Mouse (Mus musculus): ENCODE data around the gene Casp14. TPM values are rescaled to one million over a fixed set of nuclear protein-coding genes. Genes with fewer than 3 reads are reported as not detected.
"Not testable (repeated sequence)": the region's sequence is repeated elsewhere in the genome, so short reads cannot be mapped to it uniquely, and the experiment has no call there.

Casp14 gene
- polyA plus RNA-seq, 1 experiment from 2014 or later, result 0.77 TPM

DNA sequence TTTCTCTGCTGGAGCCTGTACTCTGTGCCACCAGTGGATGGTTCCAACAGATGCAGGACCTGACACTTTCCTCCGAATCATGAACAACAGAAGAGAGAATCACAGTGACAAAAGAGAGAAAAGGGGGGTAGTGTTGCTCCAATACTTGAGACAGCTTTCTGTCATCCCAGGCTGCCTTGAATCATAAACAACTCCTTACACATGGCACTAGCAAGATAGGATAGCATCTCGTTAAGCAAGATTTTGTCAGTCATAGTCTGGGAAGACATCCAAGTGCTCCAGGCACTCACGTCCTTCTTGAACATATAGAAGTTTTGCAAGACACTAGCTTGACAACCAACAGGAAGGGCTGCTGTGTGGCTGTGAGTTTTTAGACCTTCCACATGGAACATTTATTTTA, 8.9 kb upstream of the Casp14 start:
- H3K27me3 ChIP-seq, result no peaks in the 10 kb centered on the region
- H3K9me3 ChIP-seq, result no peaks in the 10 kb centered on the region
- no peak overlapping the region for H3K9ac ChIP-seq
- no peak overlapping the region for H3K27ac ChIP-seq
- no peak overlapping the region for H3K4me3 ChIP-seq
- ATAC-seq (ENCODE audit: insufficient number of reproducible peaks, insufficient read depth, low FRiP score, low TSS enrichment, low read depth), result no peak
- H3K4me1 ChIP-seq, result peaks cover 3% of the 10 kb centered on the region; the same call in 1 of the 2 replicates
- H3K4me2 ChIP-seq, result no peak overlapping the region
- H3K36me3 ChIP-seq, result no peaks in the 10 kb centered on the region
- 55% methylated on average over 3 of the region's 3 CpGs for WGBS

DNA sequence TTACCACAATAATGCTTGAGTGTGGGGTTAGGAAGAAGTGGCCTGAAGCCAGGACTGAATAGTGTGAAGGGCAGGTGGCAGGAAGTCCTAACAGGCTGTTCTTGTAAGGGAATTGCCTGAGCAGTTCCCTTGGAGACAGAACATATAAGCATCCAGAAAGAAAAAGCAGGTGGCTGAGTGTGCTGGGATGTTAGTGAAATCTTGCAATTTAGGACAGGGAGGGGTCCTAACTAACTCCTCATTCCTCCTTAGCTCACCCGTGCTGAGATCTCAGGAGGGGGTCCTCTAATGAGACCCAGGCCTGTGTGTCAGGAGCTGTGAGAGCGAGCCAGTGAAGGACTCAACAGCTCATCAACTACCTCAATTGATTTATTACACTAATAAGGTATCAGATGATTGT, 5.3 kb upstream of the Casp14 start:
- no peaks in the 10 kb centered on the region for H3K9me3 ChIP-seq
- no peak for ATAC-seq (ENCODE audit: insufficient number of reproducible peaks, insufficient read depth, low FRiP score, low TSS enrichment, low read depth)
- WGBS, result 28% methylated on average over 2 of the region's 2 CpGs
- no peak overlapping the region for H3K4me3 ChIP-seq
- H3K9ac ChIP-seq, result no peak overlapping the region
- H3K4me2 ChIP-seq, result no peak overlapping the region
- no peak overlapping the region for H3K27ac ChIP-seq
- H3K36me3 ChIP-seq, result no peaks in the 10 kb centered on the region
- no peaks in the 10 kb centered on the region for H3K27me3 ChIP-seq
- H3K4me1 ChIP-seq, result peaks cover 5% of the 10 kb centered on the region; the same call in 1 of the 2 replicates

DNA sequence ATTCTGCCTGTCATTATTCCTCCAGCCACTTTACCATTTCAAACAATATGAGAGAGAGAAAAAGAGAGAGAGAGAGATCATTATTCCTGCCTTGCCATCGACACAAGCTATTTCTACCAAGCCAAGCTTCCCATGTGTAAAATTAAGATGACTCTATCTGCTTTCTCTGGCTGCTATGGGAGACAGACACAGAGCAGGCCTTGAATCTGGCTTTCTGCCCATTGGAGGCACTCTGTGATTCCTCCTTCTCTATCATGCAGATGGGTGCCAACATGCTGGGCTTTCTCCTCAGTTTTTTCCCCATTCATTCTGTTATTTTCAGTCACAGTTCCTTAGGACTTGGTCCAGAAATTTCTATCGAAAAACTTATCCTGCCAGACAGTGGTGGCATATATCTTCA, 4.6 kb upstream of the Casp14 start:
- Histone ChIP-seq H3K36me3 (no peaks in the 10 kb centered on the region), H3K9ac (no peak overlapping the region), H3K9me3 (no peaks in the 10 kb centered on the region), H3K4me1 (peaks cover 5% of the 10 kb centered on the region; the same call in 1 of the 2 replicates), H3K4me3 (no peak overlapping the region), H3K27ac (no peak overlapping the region), H3K4me2 (no peak overlapping the region), H3K27me3 (no peaks in the 10 kb centered on the region)
- no peak for ATAC-seq (ENCODE audit: insufficient number of reproducible peaks, insufficient read depth, low FRiP score, low TSS enrichment, low read depth)
- WGBS, result 75% methylated on average over 2 of the region's 2 CpGs

DNA sequence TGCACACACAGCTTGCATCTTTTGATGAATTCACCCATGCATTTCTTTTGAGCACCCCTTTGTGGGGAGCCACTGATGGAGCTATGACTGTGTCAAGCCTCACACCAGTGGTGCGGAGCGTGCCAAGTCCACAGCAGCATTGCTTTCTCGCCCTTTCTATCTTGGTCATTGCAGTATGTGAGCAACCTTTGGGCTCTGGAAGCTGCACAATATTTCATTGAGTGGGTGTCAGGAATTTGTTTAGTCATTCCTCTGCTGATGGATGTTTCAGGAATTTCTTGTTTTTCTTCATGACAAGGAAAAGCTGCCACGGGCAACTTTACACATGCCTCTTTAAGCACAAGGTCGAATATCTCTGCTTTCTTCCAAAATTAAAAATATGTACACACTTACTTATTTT, 3.9 kb upstream of the Casp14 start:
- Histone ChIP-seq H3K9me3 (no peaks in the 10 kb centered on the region), H3K36me3 (no peaks in the 10 kb centered on the region), H3K9ac (no peak overlapping the region), H3K27me3 (no peaks in the 10 kb centered on the region), H3K4me3 (no peak overlapping the region), H3K4me1 (peaks cover 5% of the 10 kb centered on the region; the same call in 1 of the 2 replicates), H3K4me2 (no peak overlapping the region), H3K27ac (no peak overlapping the region)
- no peak for ATAC-seq (ENCODE audit: insufficient number of reproducible peaks, insufficient read depth, low FRiP score, low TSS enrichment, low read depth)
- 80% methylated on average over 5 of the region's 5 CpGs for WGBS

DNA sequence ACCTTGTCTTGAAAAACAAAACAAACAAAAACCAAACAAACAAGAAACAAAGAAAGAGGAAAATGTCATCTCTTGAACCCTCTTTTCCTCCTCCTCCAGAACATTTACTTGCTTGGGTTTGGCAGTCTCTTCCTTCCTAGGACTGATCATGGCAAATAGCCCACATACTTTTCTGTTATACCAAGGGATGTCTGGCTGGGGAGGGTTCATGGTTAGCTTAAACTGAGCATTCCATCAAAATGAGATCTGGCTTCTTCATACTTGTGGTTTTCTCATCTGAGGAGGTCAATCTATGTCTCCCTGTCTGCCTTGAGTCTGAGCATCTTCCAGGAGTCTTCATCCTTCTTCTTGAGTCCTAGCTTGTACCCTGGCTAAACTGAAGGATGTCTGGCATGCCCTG, 1.9 kb downstream of the Casp14 start:
- Histone ChIP-seq H3K4me2 (no peak overlapping the region), H3K9me3 (no peaks in the 10 kb centered on the region), H3K9ac (no peak overlapping the region), H3K36me3 (no peaks in the 10 kb centered on the region), H3K4me3 (no peak overlapping the region), H3K27ac (no peak overlapping the region), H3K27me3 (no peaks in the 10 kb centered on the region), H3K4me1 (no peaks in the 10 kb centered on the region)
- no peak for ATAC-seq (ENCODE audit: insufficient number of reproducible peaks, insufficient read depth, low FRiP score, low TSS enrichment, low read depth)

DNA sequence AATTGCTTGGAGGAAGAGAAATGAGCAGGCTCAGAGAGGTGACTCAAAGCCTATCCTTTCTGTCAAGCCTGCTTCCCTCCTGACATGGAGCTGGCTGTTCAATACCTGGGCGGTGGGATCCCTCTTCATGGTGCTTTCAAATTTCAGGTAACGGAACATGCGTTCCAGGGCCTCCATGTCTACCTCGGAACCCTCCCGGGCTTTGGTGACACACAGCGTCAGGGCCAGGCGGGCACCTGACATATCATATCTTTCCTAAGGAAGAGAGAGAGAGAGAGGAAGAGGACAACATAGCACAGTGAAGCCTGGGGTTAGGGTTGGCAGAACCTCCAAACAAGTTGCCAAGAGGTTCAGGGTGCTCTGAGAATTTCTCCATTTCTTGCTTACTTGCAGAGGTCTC, 2.9 kb downstream of the Casp14 start:
- Histone ChIP-seq H3K4me2 (no peak overlapping the region), H3K4me1 (no peaks in the 10 kb centered on the region), H3K4me3 (no peak overlapping the region), H3K27ac (no peak overlapping the region), H3K27me3 (no peaks in the 10 kb centered on the region), H3K9ac (no peak overlapping the region), H3K36me3 (no peaks in the 10 kb centered on the region), H3K9me3 (no peaks in the 10 kb centered on the region)
- no peak for ATAC-seq (ENCODE audit: insufficient number of reproducible peaks, insufficient read depth, low FRiP score, low TSS enrichment, low read depth)
- 92% methylated on average over 7 of the region's 7 CpGs for WGBS

DNA sequence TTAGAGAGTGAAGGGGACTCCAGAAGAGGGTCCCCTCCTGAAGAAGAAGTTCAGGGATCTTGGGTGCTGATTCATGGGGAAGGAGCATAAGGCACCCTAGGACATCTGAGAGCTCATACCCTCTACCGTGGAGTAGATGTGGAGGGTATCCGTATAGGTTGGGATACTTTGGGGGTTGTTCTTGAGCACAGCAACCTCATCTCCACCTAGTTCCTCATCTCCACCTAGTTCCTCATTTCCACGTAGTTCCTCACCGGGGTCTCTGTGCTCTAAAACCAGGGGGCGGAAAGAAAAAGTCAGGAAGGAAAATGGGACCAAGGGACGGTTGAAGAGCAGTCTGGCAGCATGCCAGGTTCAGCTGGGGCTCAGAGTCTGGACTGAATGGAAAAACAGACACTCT, 4.0 kb downstream of the Casp14 start:
- no peaks in the 10 kb centered on the region for H3K9me3 ChIP-seq
- H3K4me1 ChIP-seq, result no peaks in the 10 kb centered on the region
- no peak overlapping the region for H3K9ac ChIP-seq
- H3K27me3 ChIP-seq, result no peaks in the 10 kb centered on the region
- no peak overlapping the region for H3K4me3 ChIP-seq
- no peak overlapping the region for H3K4me2 ChIP-seq
- ATAC-seq (ENCODE audit: insufficient number of reproducible peaks, insufficient read depth, low FRiP score, low TSS enrichment, low read depth), result no peak
- H3K36me3 ChIP-seq, result no peaks in the 10 kb centered on the region
- 79% methylated on average over 6 of the region's 6 CpGs for WGBS
- no peak overlapping the region for H3K27ac ChIP-seq

DNA sequence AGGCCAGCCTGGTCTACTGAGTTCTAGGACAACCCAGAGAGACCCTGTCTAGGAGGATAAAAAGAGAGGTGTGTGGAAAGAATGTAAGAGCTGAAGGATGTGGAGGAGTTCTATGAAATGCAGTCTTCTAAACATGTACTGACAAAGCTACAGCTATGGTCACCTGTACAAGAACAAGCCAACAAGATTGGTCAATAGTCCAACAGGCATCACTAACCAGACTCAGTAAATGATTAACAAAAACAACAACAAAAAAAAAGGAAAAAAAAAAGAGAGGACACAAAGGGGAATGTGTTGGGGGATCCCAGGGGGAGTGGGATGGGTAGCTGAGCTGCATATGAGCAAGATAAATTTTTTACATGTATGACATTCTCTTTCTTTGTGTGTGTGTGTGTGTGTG, 7.4 kb downstream of the Casp14 start:
- Histone ChIP-seq H3K4me2 (no peak overlapping the region), H3K9me3 (no peaks in the 10 kb centered on the region), H3K9ac (no peak overlapping the region), H3K27me3 (no peaks in the 10 kb centered on the region), H3K36me3 (no peaks in the 10 kb centered on the region), H3K4me1 (no peaks in the 10 kb centered on the region), H3K4me3 (no peak overlapping the region), H3K27ac (no peak overlapping the region)
- ATAC-seq (ENCODE audit: insufficient number of reproducible peaks, insufficient read depth, low FRiP score, low TSS enrichment, low read depth), result no peak

DNA sequence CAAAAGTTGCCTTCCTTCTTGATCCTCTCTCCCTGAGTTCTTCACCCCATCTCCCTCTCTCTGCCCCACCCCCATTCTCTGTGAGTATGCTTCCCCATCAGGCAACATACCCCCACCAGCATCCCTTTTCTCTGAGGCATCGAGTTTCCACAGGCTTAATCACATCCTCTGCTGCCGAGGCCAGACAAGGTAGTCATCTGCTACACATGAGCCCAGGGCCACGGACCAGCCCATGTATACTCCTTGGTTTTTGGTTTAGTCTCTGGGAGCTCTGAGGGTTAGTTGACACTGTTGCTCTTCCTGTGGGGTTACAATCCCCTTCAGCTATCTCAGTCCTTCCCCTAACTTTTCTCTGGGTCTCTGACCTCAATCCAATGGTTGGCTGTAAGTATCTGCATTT, 17.2 kb downstream of the Casp14 start:
- no peaks in the 10 kb centered on the region for H3K36me3 ChIP-seq
- H3K27ac ChIP-seq, result no peak overlapping the region
- H3K9me3 ChIP-seq, result no peaks in the 10 kb centered on the region
- no peak for ATAC-seq (ENCODE audit: insufficient number of reproducible peaks, insufficient read depth, low FRiP score, low TSS enrichment, low read depth)
- 20% methylated on average over 3 of the region's 3 CpGs for whole genome bisulfite sequencing
- H3K27me3 ChIP-seq, result no peaks in the 10 kb centered on the region
- H3K9ac ChIP-seq, result no peak overlapping the region
- no peak overlapping the region for H3K4me2 ChIP-seq
- H3K4me3 ChIP-seq, result no peak overlapping the region
- H3K4me1 ChIP-seq, result 0 out of 2 replicates have a peak, but pooled peaks cover 3% of the 10 kb centered on the region

DNA sequence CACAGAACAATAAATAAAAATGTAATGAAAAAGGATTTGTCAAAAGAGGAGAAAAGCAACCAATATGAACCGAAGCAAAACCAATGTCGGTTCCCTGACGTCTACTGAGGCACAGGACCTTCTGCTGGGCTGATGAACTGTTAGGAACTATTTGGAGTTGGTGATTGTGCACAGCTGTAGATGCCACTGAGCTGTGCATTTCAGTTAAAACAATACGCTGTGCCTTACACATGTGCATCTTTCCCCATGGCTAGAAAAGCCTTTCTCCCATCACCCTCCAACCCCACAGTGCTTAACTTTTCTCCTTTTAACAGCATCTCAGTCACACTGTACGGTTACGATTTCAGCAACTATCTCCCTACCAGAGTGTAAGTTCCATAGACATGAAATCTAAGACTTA, 28.1 kb downstream of the Casp14 start:
- no peak overlapping the region for H3K4me2 ChIP-seq
- H3K4me3 ChIP-seq, result no peak overlapping the region
- H3K9me3 ChIP-seq, result no peaks in the 10 kb centered on the region
- H3K27ac ChIP-seq, result no peak overlapping the region
- no peaks in the 10 kb centered on the region for H3K4me1 ChIP-seq
- no peak for ATAC-seq (ENCODE audit: insufficient number of reproducible peaks, insufficient read depth, low FRiP score, low TSS enrichment, low read depth)
- no peaks in the 10 kb centered on the region for H3K27me3 ChIP-seq
- no peaks in the 10 kb centered on the region for H3K36me3 ChIP-seq
- 86% methylated on average over 6 of the region's 6 CpGs for WGBS
- no peak overlapping the region for H3K9ac ChIP-seq

DNA sequence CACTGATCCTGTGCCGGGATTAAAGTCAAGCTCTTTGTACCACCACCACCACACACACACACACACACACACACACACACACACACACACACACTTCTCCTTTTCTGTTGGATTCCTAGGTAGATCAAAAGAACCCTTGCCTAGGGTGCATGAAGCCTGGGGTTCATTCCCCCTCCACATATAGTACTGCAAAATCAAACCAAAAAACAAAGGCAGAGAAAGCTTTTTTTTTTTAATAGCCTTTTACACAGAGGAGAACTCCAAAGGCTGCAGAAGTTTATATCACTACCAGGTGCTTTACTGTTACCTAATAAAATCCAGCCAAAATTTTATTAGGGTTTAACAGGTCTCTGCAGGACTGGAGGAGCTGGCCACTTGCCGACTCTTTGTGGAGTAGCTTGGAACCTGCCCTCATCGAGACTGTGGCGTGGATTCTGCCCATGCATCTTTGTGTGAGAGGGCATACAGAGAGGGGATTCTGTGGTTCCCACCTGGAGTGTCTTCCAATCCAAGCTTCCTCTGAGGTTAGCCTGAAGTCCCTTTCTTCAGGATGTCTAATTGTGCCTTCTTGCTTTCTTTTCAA, 31.0 kb downstream of the Casp14 start:
- no peak for ATAC-seq (ENCODE audit: insufficient number of reproducible peaks, insufficient read depth, low FRiP score, low TSS enrichment, low read depth)

DNA sequence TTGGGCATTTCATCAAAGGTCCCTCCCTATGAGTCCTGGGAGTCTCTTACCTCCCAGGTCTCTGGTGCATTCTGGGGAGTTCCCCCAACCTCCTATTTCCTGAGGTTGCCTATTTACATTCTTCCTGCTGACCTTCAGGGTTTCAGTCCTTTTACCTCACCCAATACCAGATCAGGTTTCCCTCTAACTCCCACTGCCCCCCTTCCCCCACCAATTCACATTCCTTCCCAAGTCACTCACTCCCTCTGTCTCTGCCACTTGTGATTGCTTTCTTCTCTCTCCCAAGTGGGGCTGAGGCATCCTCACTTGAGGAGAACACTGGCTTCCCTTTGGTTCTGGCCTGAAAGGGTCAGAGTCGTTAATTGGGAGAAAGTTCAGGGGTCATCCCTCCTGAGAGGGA, 48.0 kb downstream of the Casp14 start:
- not testable (repeated sequence) for H3K27me3 ChIP-seq; H3K4me2 ChIP-seq; H3K9me3 ChIP-seq; H3K4me3 ChIP-seq; H3K4me1 ChIP-seq; ATAC-seq (ENCODE audit: insufficient number of reproducible peaks, insufficient read depth, low FRiP score, low TSS enrichment, low read depth); H3K36me3 ChIP-seq; H3K9ac ChIP-seq; H3K27ac ChIP-seq
- 7% methylated on average over 1 of the region's 1 CpGs for WGBS

More for the DNA sequence above, 31.0 kb downstream of the Casp14 start:
- no peaks in the 10 kb centered on the region for H3K27me3 ChIP-seq
- no peak overlapping the region for H3K4me3 ChIP-seq
- no peaks in the 10 kb centered on the region for H3K4me1 ChIP-seq
- no peaks in the 10 kb centered on the region for H3K36me3 ChIP-seq
- no peak overlapping the region for H3K27ac ChIP-seq
- no peak overlapping the region for H3K9ac ChIP-seq
- no peak overlapping the region for H3K4me2 ChIP-seq
- H3K9me3 ChIP-seq, result no peaks in the 10 kb centered on the region
- 56% methylated on average over 4 of the region's 4 CpGs for WGBS

DNA sequence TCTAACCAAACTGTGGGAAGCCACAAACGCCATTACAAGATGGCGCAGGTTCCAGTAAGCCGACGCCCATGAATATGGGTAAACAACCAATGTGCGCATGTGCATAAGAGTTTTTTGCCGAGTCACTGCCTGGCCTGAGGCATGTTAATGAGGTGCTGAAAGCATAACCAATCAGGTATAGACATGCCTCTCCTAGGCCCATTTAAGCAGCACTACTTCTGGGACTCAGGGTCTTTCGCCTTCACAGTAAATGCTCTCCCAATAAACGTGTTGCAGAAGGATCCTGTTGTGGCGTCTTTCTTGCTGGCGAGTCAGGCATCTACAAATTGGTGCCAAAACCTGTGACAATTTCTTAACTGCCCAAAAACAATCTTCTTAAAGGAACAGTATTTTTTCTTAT, 51.4 kb downstream of the Casp14 start:
- not testable (repeated sequence) for H3K27ac ChIP-seq; H3K9me3 ChIP-seq; H3K36me3 ChIP-seq; H3K27me3 ChIP-seq; H3K4me1 ChIP-seq; H3K9ac ChIP-seq; H3K4me2 ChIP-seq; H3K4me3 ChIP-seq; ATAC-seq (ENCODE audit: insufficient number of reproducible peaks, insufficient read depth, low FRiP score, low TSS enrichment, low read depth)
- WGBS, result 92% methylated on average over 10 of the region's 10 CpGs
